Mouse (Mus musculus) liver, embryonic 11.5 days (tissue): ENCODE data around the gene Ace2. TPM values are rescaled to one million over a fixed set of nuclear protein-coding genes. Genes with fewer than 3 reads are reported as not detected.

Experiments
- ATAC-seq: fragments of 200-750 bp; cut with Nextera tagmentation; replicated peaks from 2 replicates; pipeline ENCODE4 v1.8.0; 2017; ENCODE audit warnings: moderate number of reproducible peaks, mild to moderate bottlenecking, moderate TSS enrichment, moderate library complexity; ENCODE audit not compliant: low FRiP score
- DNase-seq: peaks from one replicate; pipeline ENCODE4 v3.0.0-alpha.2; 2017; ENCODE audit warnings: low spot score
- H3K27ac ChIP-seq: fragments of 300-500 bp; sonication (generic); 2 replicates; pipeline ENCODE4 v1.5.1; 2014; ENCODE audit warnings: mild to moderate bottlenecking, low read depth, low read length, control low read depth
- H3K27me3 ChIP-seq: fragments of 300-500 bp; sonication (generic); replicated peaks from 2 replicates; pipeline ENCODE4 v1.6.1; 2014; ENCODE audit warnings: low read length, mixed read lengths; ENCODE audit not compliant: control insufficient read depth, insufficient read depth
- H3K36me3 ChIP-seq: fragments of 300-500 bp; sonication (generic); 2 replicates; pipeline ENCODE4 v1.6.1; 2014; ENCODE audit warnings: mild to moderate bottlenecking, low read length, moderate library complexity, mixed read lengths; ENCODE audit not compliant: control insufficient read depth, insufficient read depth
- H3K4me1 ChIP-seq: fragments of 300-500 bp; sonication (generic); replicated peaks from 2 replicates; pipeline ENCODE4 v1.6.1; 2014; ENCODE audit warnings: low read length, mixed read lengths; ENCODE audit not compliant: control insufficient read depth, insufficient read depth
- H3K4me2 ChIP-seq: fragments of 300-500 bp; sonication (generic); 2 replicates; pipeline ENCODE4 v1.6.1; 2014; ENCODE audit warnings: mild to moderate bottlenecking, control low read depth, moderate library complexity
- H3K4me3 ChIP-seq: fragments of 300-500 bp; sonication (generic); 2 replicates; pipeline ENCODE4 v1.5.1; 2014; ENCODE audit warnings: low read depth, low read length, control low read depth
- H3K9ac ChIP-seq: fragments of 300-500 bp; sonication (generic); 2 replicates; pipeline ENCODE4 v1.6.1; 2014; ENCODE audit warnings: low read depth, low read length, control low read depth
- H3K9me3 ChIP-seq: fragments of 300-500 bp; sonication (generic); 2 replicates; pipeline ENCODE4 v1.6.1; 2016; ENCODE audit warnings: low read length, inconsistent platforms, mixed read lengths; ENCODE audit not compliant: control insufficient read depth
- WGBS: fragments of 180-500 bp; shearing (Covaris S2); extraction: QIAGEN DNeasy Blood & Tissue Kit; methylation state at CpG from one replicate; pipeline ENCODE4 v1.1.7; 2014; 5-methylcytosine and 5-hydroxymethylcytosine counted together
- polyA plus RNA-seq: library from polyadenylated mRNA; unstranded; fragments of >200 nt; fragmentation: Nextera tagmentation; extraction: Ambion mirVana; gene quantifications from 2 replicates; pipeline ENCODE4 v1.2.1, GENCODE M21; 2014

The Ace2 gene
- polyA plus RNA-seq, 1 experiment from 2014 or later, result not detected

- no peaks in the 10 kb centered on the region for H3K9me3 ChIP-seq
- 57% methylated on average over 5 of the region's 5 CpGs for WGBS
These were observed 61.4 kb downstream of the Ace2 start for GRCm38 (mm10) chrX:164200547-164200946.

DNA sequence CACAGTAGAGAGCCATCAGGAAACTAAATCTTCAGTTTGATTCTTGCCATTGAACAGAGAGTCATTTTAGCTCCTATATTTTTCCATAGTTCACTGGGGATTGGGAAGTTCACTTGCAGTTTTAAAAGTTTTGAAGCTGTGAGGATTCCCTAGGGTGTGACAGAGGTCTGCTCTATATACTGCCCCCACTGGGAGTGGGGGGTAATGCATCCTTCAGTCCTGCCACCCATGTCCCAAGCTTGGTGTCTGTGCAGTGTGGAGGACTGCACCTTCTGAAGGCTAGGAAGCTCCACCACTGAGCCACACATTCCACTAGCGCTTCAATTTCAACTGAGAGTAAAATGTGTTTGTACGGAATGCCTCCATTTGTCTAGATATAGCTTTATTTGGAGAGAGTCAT lies 82.9 kb downstream of the Ace2 start:
- DNase-seq (no peak), ATAC-seq (0 out of 2 replicates have a peak, but pooled peaks have one; percentile 51)
- H3K9me3 ChIP-seq, result no peaks in the 10 kb centered on the region
- WGBS, result 58% methylated on average over 2 of the region's 2 CpGs
- H3K27ac ChIP-seq, result no peak overlapping the region
- H3K9ac ChIP-seq, result no peak overlapping the region
- no peak overlapping the region for H3K4me3 ChIP-seq
- no peaks in the 10 kb centered on the region for H3K4me1 ChIP-seq
- H3K4me2 ChIP-seq, result no peak overlapping the region
- H3K36me3 ChIP-seq, result no peaks in the 10 kb centered on the region
- no peaks in the 10 kb centered on the region; the same call in 1 of the 2 replicates for H3K27me3 ChIP-seq

More at GRCm38 (mm10) chrX:164200547-164200946, 61.4 kb downstream of the Ace2 start:
- ATAC-seq (no peak), DNase-seq (no peak)
- H3K4me2 ChIP-seq, result no peak overlapping the region
- no peaks in the 10 kb centered on the region for H3K27me3 ChIP-seq
- no peaks in the 10 kb centered on the region for H3K4me1 ChIP-seq
- no peaks in the 10 kb centered on the region for H3K36me3 ChIP-seq
- H3K27ac ChIP-seq, result no peak overlapping the region
- no peak overlapping the region for H3K9ac ChIP-seq
- H3K4me3 ChIP-seq, result no peak overlapping the region

DNA sequence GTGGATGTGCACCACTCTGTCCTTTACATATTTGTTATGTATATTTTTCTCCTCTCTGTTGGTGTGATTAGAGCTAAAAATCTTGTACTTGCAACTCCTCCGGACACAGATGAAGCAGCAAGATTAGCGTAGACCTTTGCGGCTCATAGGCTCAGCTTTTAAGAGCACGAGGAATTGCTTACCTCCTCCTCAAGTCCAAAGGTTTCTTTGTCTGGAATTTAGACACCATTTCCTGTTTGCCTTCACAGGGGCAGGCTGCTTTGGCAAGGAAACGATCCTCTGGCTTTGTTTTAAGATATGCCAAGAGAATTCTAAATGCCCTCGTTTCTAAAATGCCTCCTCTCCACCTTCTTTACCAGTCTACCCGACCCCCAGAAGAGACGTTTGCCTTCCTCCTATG lies 94.2 kb downstream of the Ace2 start:
- H3K27ac ChIP-seq, result no peak overlapping the region
- H3K9ac ChIP-seq, result no peak overlapping the region
- WGBS, result 61% methylated on average over 8 of the region's 8 CpGs
- no peaks in the 10 kb centered on the region for H3K27me3 ChIP-seq
- H3K4me3 ChIP-seq, result no peak overlapping the region
- no peaks in the 10 kb centered on the region for H3K4me1 ChIP-seq
- H3K4me2 ChIP-seq, result no peak overlapping the region
- H3K9me3 ChIP-seq, result no peaks in the 10 kb centered on the region
- ATAC-seq, result no peak
- no peaks in the 10 kb centered on the region for H3K36me3 ChIP-seq
- no peak for DNase-seq

Other genes starting within 250 kb of the Ace2 start
- 8.5 and 9.1 TPM in 2 replicates for gene Ap1s2, start 230.3 kb upstream of the Ace2 start, polyA plus RNA-seq
- 31.4 and 37.6 TPM in 2 replicates for gene Zrsr2, start 180.7 kb upstream of the Ace2 start, polyA plus RNA-seq
- 0.32 TPM in 1 of 2 replicates, not detected in the other for gene Car5b, start 111.3 kb upstream of the Ace2 start, polyA plus RNA-seq
- gene Siah1b, start 62.8 kb upstream of the Ace2 start, polyA plus RNA-seq, result 24.0 and 29.4 TPM in 2 replicates
- gene Cltrn, start 50.5 kb upstream of the Ace2 start, polyA plus RNA-seq, result 1.1 and 1.7 TPM in 2 replicates
- 0.19 and 0.27 TPM in 2 replicates for gene Bmx, start 118.9 kb downstream of the Ace2 start, polyA plus RNA-seq
- 11.0 and 11.5 TPM in 2 replicates for gene Pir, start 130.0 kb downstream of the Ace2 start, polyA plus RNA-seq
- 0.99 and 1.1 TPM in 2 replicates for gene Vegfd, start 234.0 kb downstream of the Ace2 start, polyA plus RNA-seq